8 mouse cellular contexts compared by ENCODE assay signal in the genomic region with DNA sequence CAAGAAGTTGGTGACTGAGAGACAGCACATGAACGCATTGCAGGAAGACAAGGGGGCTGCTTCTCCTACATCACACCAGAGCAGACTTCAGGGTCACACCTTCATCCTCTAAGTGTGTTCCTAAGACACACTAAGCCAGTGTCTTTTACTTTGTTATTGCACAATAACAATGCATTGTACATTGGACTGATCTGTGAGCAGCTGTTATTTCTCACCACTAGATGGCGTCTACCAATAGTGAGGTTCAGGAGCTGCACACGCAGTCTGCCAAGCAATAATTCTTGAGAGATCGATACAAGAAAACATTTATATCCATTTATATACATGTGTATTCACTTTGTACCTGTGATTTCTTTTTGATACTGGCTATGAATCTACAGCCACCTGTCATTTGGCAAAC. TPM values are rescaled to one million over a fixed set of nuclear protein-coding genes. Genes with fewer than 3 reads are reported as not detected.
DNase-seq lines count a peak whose midpoint lies in the region; ATAC-seq and TF ChIP-seq lines count a peak whose summit lies in the region.
"Had no signal": no experiment of that assay in that cellular context is flagged by ENCODE, and none has a peak within 500 bp of the region (broad histone marks: within the 10 kb centered on the region; RNA-seq: fewer than 3 reads in every experiment).

No protein-coding gene starts in this region.

- H3K4me3 ChIP-seq in intestine, postnatal 0 days (ENCODE audit: low read depth, low read length): no peak overlapping the region
- no peak overlapping the region for H3K4me3 ChIP-seq in intestine, embryonic 16.5 days (ENCODE audit: low read length)
- H3K4me3 ChIP-seq in midbrain, embryonic 15.5 days: no peak overlapping the region
- H3K4me3 ChIP-seq: embryonic facial prominence, embryonic 13.5 days had no signal

- no peaks in the 10 kb centered on the region for H3K4me1 ChIP-seq in intestine, postnatal 0 days (replicated peaks; ENCODE audit: control insufficient read depth, insufficient read depth, low read length)
- 0 out of 2 replicates have a peak, but pooled peaks cover 3% of the 10 kb centered on the region for H3K4me1 ChIP-seq in intestine, embryonic 16.5 days (ENCODE audit: control insufficient read depth, insufficient read depth, low read length)
- peaks cover 6% of the 10 kb centered on the region; the same call in 1 of the 2 replicates for H3K4me1 ChIP-seq in midbrain, embryonic 15.5 days

- H3K36me3 ChIP-seq in intestine, postnatal 0 days (ENCODE audit: control insufficient read depth, insufficient read depth): no peaks in the 10 kb centered on the region
- H3K36me3 ChIP-seq in intestine, embryonic 16.5 days (ENCODE audit: control insufficient read depth, insufficient read depth, low read length): no peaks in the 10 kb centered on the region
- H3K36me3 ChIP-seq in midbrain, embryonic 15.5 days (replicated peaks): no peaks in the 10 kb centered on the region
- H3K36me3 ChIP-seq: embryonic facial prominence, embryonic 13.5 days had no signal

- no peak overlapping the region for H3K9ac ChIP-seq in intestine, postnatal 0 days (ENCODE audit: low read depth, low read length)
- H3K9ac ChIP-seq in intestine, embryonic 16.5 days (ENCODE audit: low read depth, low read length): no peak overlapping the region
- no peak overlapping the region for H3K9ac ChIP-seq in midbrain, embryonic 15.5 days
- H3K9ac ChIP-seq: embryonic facial prominence, embryonic 13.5 days had no signal

- peak; percentile 26 for DNase-seq in 416B (ENCODE audit: low read depth)
- peak; percentile 83 for DNase-seq in embryo, embryonic 11 days

- H3K9me3 ChIP-seq in intestine, postnatal 0 days (ENCODE audit: control insufficient read depth): no peaks in the 10 kb centered on the region
- no peaks in the 10 kb centered on the region for H3K9me3 ChIP-seq in intestine, embryonic 16.5 days (ENCODE audit: control insufficient read depth, low read length)
- H3K9me3 ChIP-seq in midbrain, embryonic 15.5 days: no peaks in the 10 kb centered on the region

- no peak overlapping the region for H3K27ac ChIP-seq in intestine, postnatal 0 days (ENCODE audit: low read depth, low read length)
- no peak overlapping the region for H3K27ac ChIP-seq in intestine, embryonic 16.5 days (ENCODE audit: low read length)
- no peak overlapping the region for H3K27ac ChIP-seq in midbrain, embryonic 15.5 days
- H3K27ac ChIP-seq: embryonic facial prominence, embryonic 13.5 days had no signal

- no peak overlapping the region for H3K4me2 ChIP-seq in intestine, postnatal 0 days (replicated peaks; ENCODE audit: low read depth)
- H3K4me2 ChIP-seq in intestine, embryonic 16.5 days (ENCODE audit: low read depth, low read length): no peak overlapping the region
- no peak overlapping the region for H3K4me2 ChIP-seq in midbrain, embryonic 15.5 days
- H3K4me2 ChIP-seq: embryonic facial prominence, embryonic 13.5 days had no signal

- WGBS in intestine, postnatal 0 days: 29% methylated on average over 4 of the region's 4 CpGs
- WGBS in intestine, embryonic 16.5 days: 26% methylated on average over 4 of the region's 4 CpGs
- 24% methylated on average over 4 of the region's 4 CpGs for WGBS in midbrain, embryonic 15.5 days

- H3K27me3 ChIP-seq in intestine, postnatal 0 days (replicated peaks; ENCODE audit: control insufficient read depth, insufficient read depth, low read length): no peaks in the 10 kb centered on the region
- H3K27me3 ChIP-seq in intestine, embryonic 16.5 days (replicated peaks; ENCODE audit: control insufficient read depth, insufficient read depth, low read length): no peaks in the 10 kb centered on the region
- no peaks in the 10 kb centered on the region for H3K27me3 ChIP-seq in midbrain, embryonic 15.5 days (replicated peaks)

- peak; percentile 89 for TF ChIP-seq CTCF in intestine, postnatal 0 days (IDR thresholded peaks at IDR 0.05; ENCODE audit: low read depth)

- no peak for ATAC-seq in intestine, postnatal 0 days
- no peak for ATAC-seq in intestine, embryonic 16.5 days
- peak; percentile 25 for ATAC-seq in CD4-positive, CD25-positive, alpha-beta regulatory T cell, adult 4 months
- ATAC-seq in monocyte, adult 5-6 weeks (replicated peaks; ENCODE audit: insufficient number of reproducible peaks, low FRiP score, low TSS enrichment, poor library complexity, severe bottlenecking): peak; percentile 37; the same call in 1 of the 2 replicates
- no peak for ATAC-seq in midbrain, embryonic 15.5 days (replicated peaks)

RNA-seq across cellular contexts. Expression of a gene that starts 4.7 kb away (rescaled TPM):
- polyA plus RNA-seq in intestine, postnatal 0 days (2015; fragmentation: Nextera tagmentation; extraction: Ambion mirVana): 4.5 and 5.3 TPM in 2 replicates
- 4.9 and 6.8 TPM in 2 replicates for polyA plus RNA-seq in intestine, embryonic 16.5 days (2015; fragmentation: Nextera tagmentation; extraction: Ambion mirVana)
- polyA plus RNA-seq in CD4-positive, CD25-positive, alpha-beta regulatory T cell, adult 4 months (2017; shearing (Covaris generic)): 1 to 10 TPM; 2.8 to 3.0 TPM
- 14.4 to 15.8 TPM (median 15.8 TPM) in 3 replicates for total RNA-seq in monocyte, adult 5-6 weeks (2017)
- 28.2 and 28.7 TPM in 2 replicates for polyA plus RNA-seq in midbrain, embryonic 15.5 days (2015; fragmentation: Nextera tagmentation; extraction: Ambion mirVana)

Comparison
In these comparisons a context has a peak if more than half of its experiments do, and no peak if none do; other contexts are left out.
1. ATAC-seq: peak in CD4-positive, CD25-positive, alpha-beta regulatory T cell, adult 4 months (single experiment) and monocyte, adult 5-6 weeks (single experiment); none in intestine, postnatal 0 days (single experiment), intestine, embryonic 16.5 days (single experiment) and midbrain, embryonic 15.5 days (single experiment).